Mouse (Mus musculus) forebrain, embryonic 11.5 days (tissue): ENCODE measurements at regions not wholly inside any gene's neighbourhood (a gene's known extent, or its start where the extent isn't known, plus 50 kb on each side); places are given as distances from the start of the nearest gene placed in this dataset.

Experiments used
- ATAC-seq: fragments of 200-750 bp; cut with Nextera tagmentation; replicated peaks from 2 replicates; pipeline ENCODE4 v1.8.0; 2017; ENCODE audit warnings: moderate TSS enrichment; ENCODE audit not compliant: low FRiP score
- DNase-seq: peaks from one replicate; pipeline ENCODE4 v3.0.0-alpha.2; 2017; ENCODE audit warnings: low spot score
- H3K27ac ChIP-seq: fragments of 300-500 bp; sonication (generic); 2 replicates; pipeline ENCODE4 v1.5.1; 2014; ENCODE audit warnings: low read depth, low read length
- H3K27me3 ChIP-seq: fragments of 300-500 bp; sonication (generic); 2 replicates; pipeline ENCODE4 v1.6.1; 2014; ENCODE audit warnings: mild to moderate bottlenecking, low read length, mixed read lengths; ENCODE audit not compliant: control insufficient read depth, insufficient read depth
- H3K36me3 ChIP-seq: fragments of 300-500 bp; sonication (generic); 2 replicates; pipeline ENCODE4 v1.6.1; 2014; ENCODE audit warnings: mild to moderate bottlenecking, low read length, moderate library complexity, mixed read lengths; ENCODE audit not compliant: control insufficient read depth, insufficient read depth
- H3K4me1 ChIP-seq: fragments of 300-500 bp; sonication (generic); replicated peaks from 2 replicates; pipeline ENCODE4 v1.6.1; 2014; ENCODE audit warnings: low read length, mixed read lengths; ENCODE audit not compliant: control insufficient read depth, insufficient read depth
- H3K4me2 ChIP-seq: fragments of 300-500 bp; sonication (generic); 2 replicates; pipeline ENCODE4 v1.6.1; 2014; ENCODE audit warnings: low read depth, mild to moderate bottlenecking, low read length, moderate library complexity, mixed read lengths; ENCODE audit not compliant: severe bottlenecking
- H3K4me3 ChIP-seq: fragments of 300-500 bp; sonication (generic); 2 replicates; pipeline ENCODE4 v1.5.1; 2014; ENCODE audit warnings: low read depth, low read length
- H3K9ac ChIP-seq: fragments of 300-500 bp; sonication (generic); 2 replicates; pipeline ENCODE4 v1.6.1; 2014; ENCODE audit warnings: low read length
- H3K9me3 ChIP-seq: fragments of 300-500 bp; sonication (generic); 2 replicates; pipeline ENCODE4 v1.6.1; 2016; ENCODE audit warnings: low read length, mixed read lengths; ENCODE audit not compliant: control insufficient read depth
- WGBS: fragments of 180-500 bp; shearing (Covaris S2); extraction: QIAGEN DNeasy Blood & Tissue Kit; methylation state at CpG from one replicate; pipeline ENCODE4 v1.1.7; 2014; 5-methylcytosine and 5-hydroxymethylcytosine counted together

DNA sequence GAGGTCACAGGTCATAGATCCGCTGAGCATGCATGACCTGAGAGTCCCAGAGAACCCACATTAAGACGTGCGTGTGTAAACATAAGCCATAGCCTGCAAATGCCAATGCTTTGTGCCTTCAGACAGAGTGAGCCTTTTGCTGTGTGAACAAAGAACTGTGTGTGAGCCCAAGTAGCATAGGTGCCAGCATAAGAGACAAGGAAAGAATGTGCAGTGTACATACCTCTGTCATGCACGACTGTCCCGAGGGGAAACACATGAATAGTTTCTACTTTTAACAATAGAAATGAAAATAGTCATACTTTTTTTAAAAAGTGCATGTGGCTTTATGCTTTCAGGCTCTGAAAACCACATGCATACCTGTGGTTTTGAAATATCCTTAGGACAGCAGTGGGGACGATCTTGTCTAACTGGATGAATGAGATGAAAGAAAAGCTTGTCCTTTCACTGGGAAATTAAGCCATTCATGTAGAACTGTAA lies 484.1 kb upstream of the Mpdz start:
- no peaks in the 10 kb centered on the region for H3K9me3 ChIP-seq
- WGBS, result 63% methylated on average over 6 of the region's 6 CpGs
- DNase-seq (no peak), ATAC-seq (0 out of 2 replicates have a peak, but pooled peaks have one; percentile 27)
- H3K27me3 ChIP-seq, result no peaks in the 10 kb centered on the region
- no peaks in the 10 kb centered on the region for H3K36me3 ChIP-seq
- H3K9ac ChIP-seq, result no peak overlapping the region
- no peak overlapping the region for H3K4me2 ChIP-seq
- no peaks in the 10 kb centered on the region; the same call in 1 of the 2 replicates for H3K4me1 ChIP-seq
- H3K27ac ChIP-seq, result no peak overlapping the region
- H3K4me3 ChIP-seq, result no peak overlapping the region

DNA sequence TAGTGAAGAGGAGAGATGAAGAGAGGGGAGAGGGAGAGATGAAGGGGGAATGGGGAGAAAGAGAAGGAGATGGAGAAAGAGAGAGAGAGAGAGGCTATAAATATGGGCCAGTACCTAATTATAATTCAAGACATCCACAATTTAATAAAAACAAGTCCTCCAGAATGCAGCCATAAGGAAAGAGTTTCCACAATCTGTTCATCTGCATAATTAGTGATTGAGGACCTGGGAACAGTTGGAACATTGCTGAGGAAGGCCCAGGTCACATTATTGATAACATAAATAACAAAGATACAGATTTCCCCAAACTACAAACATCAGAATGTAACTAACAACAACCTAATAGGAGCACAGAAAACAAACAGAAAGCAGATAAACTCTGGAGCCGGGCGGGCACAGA lies 483.0 kb upstream of the Mpdz start:
- Histone ChIP-seq H3K36me3 (no peaks in the 10 kb centered on the region), H3K27ac (no peak overlapping the region), H3K4me2 (no peak overlapping the region), H3K27me3 (no peaks in the 10 kb centered on the region), H3K9ac (no peak overlapping the region), H3K9me3 (no peaks in the 10 kb centered on the region), H3K4me3 (no peak overlapping the region), H3K4me1 (no peaks in the 10 kb centered on the region; the same call in 1 of the 2 replicates)
- no peak for ATAC-seq
- DNase-seq, result no peak
- WGBS, result 84% methylated on average over 2 of the region's 2 CpGs

DNA sequence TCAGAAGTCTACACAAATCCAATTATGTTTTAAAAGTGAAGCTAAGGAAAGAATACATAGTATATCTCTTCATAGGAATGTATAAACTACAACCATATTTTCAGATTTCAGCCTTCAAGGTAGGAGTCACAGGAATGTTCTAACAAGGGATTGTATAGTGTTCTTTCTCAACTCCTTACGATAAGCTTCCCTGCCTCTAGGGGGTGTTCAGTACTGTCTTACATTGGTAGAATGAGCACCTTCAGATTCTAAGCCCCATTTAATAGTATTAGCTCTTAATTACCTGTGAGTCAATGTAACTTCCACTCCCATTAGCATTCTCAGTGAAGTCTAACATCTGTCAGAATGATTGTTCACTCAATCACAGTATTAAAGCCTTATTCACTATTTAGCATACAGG lies 481.5 kb upstream of the Mpdz start:
- H3K36me3 ChIP-seq, result no peaks in the 10 kb centered on the region
- no peaks in the 10 kb centered on the region for H3K27me3 ChIP-seq
- no peak overlapping the region for H3K4me3 ChIP-seq
- no peak for DNase-seq
- no peak overlapping the region for H3K9ac ChIP-seq
- H3K27ac ChIP-seq, result no peak overlapping the region
- H3K9me3 ChIP-seq, result no peaks in the 10 kb centered on the region
- no peak overlapping the region for H3K4me2 ChIP-seq
- no peak for ATAC-seq
- H3K4me1 ChIP-seq, result no peaks in the 10 kb centered on the region; the same call in 1 of the 2 replicates
- WGBS, result 67% methylated on average over 1 of the region's 1 CpGs

DNA sequence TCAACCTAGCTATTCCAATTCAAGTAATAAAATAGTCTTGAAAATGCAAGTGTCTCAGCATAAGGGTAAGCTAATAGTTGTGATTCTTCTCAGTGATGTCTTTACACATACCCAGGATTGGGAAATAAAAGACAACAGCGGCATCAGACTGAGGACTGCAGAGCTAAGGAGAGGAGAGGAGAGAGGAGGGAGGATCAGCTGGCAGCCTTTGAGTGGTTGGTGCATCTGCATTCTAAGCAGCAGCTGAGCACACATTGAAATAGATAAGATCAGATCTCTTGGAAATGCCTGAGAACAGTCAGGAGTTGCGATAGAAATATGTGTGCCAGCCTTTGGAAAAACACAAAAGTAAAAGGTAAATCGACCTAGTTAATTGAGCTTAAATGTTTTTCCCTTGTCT lies 480.3 kb upstream of the Mpdz start:
- ATAC-seq, result no peak
- no peak overlapping the region for H3K27ac ChIP-seq
- 77% methylated on average over 3 of the region's 3 CpGs for WGBS
- no peak overlapping the region for H3K4me3 ChIP-seq
- no peak overlapping the region for H3K4me2 ChIP-seq
- H3K27me3 ChIP-seq, result no peaks in the 10 kb centered on the region
- H3K9ac ChIP-seq, result no peak overlapping the region
- no peaks in the 10 kb centered on the region for H3K9me3 ChIP-seq
- no peaks in the 10 kb centered on the region; the same call in 1 of the 2 replicates for H3K4me1 ChIP-seq
- DNase-seq, result no peak
- no peaks in the 10 kb centered on the region for H3K36me3 ChIP-seq

DNA sequence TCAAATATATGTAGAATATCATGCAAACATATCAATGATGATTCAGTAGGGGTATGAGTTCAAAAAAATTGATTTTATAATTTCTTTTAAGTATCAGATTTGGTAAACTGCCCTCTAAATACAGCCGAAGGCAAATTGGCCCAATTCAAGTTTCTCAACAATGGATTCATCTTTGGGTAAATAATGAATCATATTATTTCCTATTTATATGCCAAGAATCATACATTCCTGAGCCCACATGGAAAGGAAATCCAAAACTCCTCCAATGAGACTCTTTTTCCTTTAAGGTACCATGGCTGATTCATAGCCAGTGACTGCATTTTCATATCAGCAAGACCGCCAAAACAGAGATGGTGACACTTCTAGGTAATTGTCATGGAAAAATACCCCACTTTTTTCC lies 472.4 kb upstream of the Mpdz start:
- no peaks in the 10 kb centered on the region for H3K36me3 ChIP-seq
- DNase-seq, result no peak

DNA sequence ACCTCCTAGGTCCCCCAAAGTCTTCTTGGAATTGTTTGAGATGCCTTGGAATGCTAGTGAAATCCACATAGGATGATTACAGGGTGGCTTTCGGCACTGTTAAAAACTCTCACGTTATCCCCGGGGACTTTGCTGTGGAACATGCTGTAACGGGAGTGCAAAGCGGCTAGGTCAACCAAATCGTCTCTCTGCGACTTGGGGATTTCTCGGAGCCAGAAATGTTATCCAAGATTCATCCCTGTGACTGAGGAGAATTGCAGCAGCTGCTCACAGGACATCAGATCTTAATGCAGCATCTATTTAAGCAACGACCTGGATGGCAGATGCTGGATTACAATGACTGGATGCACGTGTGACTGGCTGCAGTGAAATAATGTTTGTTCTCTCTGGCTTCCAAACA lies 470.7 kb upstream of the Mpdz start:
- H3K36me3 ChIP-seq, result no peaks in the 10 kb centered on the region
- 78% methylated on average over 10 of the region's 10 CpGs for WGBS
- H3K4me3 ChIP-seq, result no peak overlapping the region
- H3K27ac ChIP-seq, result no peak overlapping the region
- H3K9ac ChIP-seq, result no peak overlapping the region
- H3K27me3 ChIP-seq, result no peaks in the 10 kb centered on the region
- H3K4me1 ChIP-seq, result no peaks in the 10 kb centered on the region
- ATAC-seq (no peak), DNase-seq (no peak)
- no peaks in the 10 kb centered on the region for H3K9me3 ChIP-seq
- no peak overlapping the region for H3K4me2 ChIP-seq

More for the DNA sequence above, 472.4 kb upstream of the Mpdz start:
- Histone ChIP-seq H3K9me3 (no peaks in the 10 kb centered on the region), H3K4me2 (no peak overlapping the region), H3K4me1 (no peaks in the 10 kb centered on the region), H3K4me3 (no peak overlapping the region), H3K27me3 (no peaks in the 10 kb centered on the region), H3K27ac (no peak overlapping the region), H3K9ac (no peak overlapping the region)
- 96% methylated on average over 2 of the region's 2 CpGs for WGBS
- no peak for ATAC-seq

DNA sequence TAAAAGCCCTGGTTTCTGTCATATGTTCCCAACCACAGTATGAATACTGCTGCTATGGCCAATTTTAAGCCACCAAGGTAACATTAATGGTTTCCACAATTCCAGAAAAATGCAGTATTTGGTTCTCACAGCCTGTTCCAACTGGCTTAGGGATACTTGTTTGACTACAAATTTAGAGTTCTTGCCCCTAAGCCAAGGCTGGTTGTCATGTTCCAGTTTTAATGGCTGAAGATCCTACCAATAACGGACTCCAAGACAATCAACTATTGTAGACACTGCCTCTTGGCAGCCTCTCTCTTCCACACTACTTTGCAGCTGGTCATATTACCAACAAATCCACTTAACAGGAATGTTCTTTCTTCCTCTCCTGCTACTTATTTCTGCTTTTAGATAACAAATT lies 470.0 kb upstream of the Mpdz start:
- Histone ChIP-seq H3K9me3 (no peaks in the 10 kb centered on the region), H3K4me3 (no peak overlapping the region), H3K27ac (no peak overlapping the region), H3K4me2 (no peak overlapping the region), H3K36me3 (no peaks in the 10 kb centered on the region), H3K4me1 (no peaks in the 10 kb centered on the region), H3K27me3 (no peaks in the 10 kb centered on the region), H3K9ac (no peak overlapping the region)
- no peak for DNase-seq
- WGBS, result 68% methylated on average over 1 of the region's 1 CpGs
- no peak for ATAC-seq

DNA sequence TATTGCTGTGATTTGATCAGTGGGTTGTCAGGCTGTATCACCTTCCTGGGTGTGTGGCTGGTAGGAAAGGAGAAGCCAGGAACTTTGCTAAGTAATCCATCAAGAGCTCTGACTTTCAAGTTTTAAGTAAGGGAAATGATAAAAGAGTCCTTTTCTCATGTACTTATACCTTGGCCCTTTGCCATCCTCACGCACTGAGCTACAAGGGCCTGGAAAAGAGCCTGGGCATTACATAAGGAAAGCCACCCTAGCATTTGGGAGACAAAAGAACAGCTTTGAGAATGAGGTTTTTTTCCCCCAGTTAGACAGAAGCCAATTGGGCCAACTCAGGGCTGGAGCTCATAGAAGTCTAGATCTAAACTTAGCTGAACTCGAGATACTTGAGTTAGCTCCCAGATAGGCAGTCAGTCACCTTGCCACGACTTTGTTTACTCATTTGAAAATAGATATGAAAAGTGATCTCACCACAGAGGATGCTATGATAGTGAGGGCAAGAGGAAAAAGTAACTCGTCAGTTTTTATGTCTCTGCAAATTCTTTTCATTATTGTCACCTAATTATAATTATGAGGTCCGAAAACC lies 457.4 kb upstream of the Mpdz start:
- no peaks in the 10 kb centered on the region for H3K9me3 ChIP-seq
- H3K36me3 ChIP-seq, result no peaks in the 10 kb centered on the region
- ATAC-seq (no peak), DNase-seq (no peak)
- H3K4me3 ChIP-seq, result no peak overlapping the region
- no peaks in the 10 kb centered on the region for H3K27me3 ChIP-seq
- H3K27ac ChIP-seq, result no peak overlapping the region
- no peak overlapping the region for H3K4me2 ChIP-seq
- H3K9ac ChIP-seq, result no peak overlapping the region
- no peaks in the 10 kb centered on the region for H3K4me1 ChIP-seq
- 88% methylated on average over 5 of the region's 5 CpGs for WGBS

DNA sequence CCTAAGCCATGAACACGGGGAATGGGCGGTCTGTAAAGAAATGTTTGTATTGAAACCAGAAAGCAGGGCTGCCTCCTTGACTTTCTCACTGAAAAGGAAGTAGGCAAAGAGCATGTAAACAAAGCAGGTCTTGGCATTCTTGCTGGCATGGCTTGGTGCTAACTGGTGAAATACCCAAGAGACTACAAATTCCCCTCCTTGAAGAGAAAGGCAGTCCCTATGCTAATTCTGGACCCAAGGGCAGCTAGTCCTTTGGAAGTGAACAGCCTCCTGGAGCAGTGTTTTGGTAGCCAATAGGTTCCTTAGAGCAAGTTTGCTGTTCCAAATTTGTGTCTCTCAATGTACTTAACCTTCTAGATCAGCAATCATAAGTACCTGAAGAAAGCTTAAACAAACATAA lies 456.0 kb upstream of the Mpdz start:
- Histone ChIP-seq H3K4me3 (no peak overlapping the region), H3K4me1 (no peaks in the 10 kb centered on the region), H3K9me3 (no peaks in the 10 kb centered on the region), H3K27ac (no peak overlapping the region), H3K27me3 (no peaks in the 10 kb centered on the region), H3K9ac (no peak overlapping the region), H3K4me2 (no peak overlapping the region), H3K36me3 (no peaks in the 10 kb centered on the region)
- ATAC-seq (no peak), DNase-seq (no peak)
- 80% methylated on average over 2 of the region's 2 CpGs for WGBS
